Mouse (Mus musculus) heart, adult 2 months (tissue): ENCODE measurements around the gene Rae1.

Source experiments
- CTCF ChIP-seq: fragments of 200-600 bp; IDR thresholded peaks from 2 replicates; pipeline ENCODE4 v1.8.1; 2022; ENCODE audit warnings: antibody characterized with exemption, mild to moderate bottlenecking, moderate library complexity
- POLR2A ChIP-seq: fragments of 200-500 bp; IDR thresholded peaks from 2 replicates; pipeline ENCODE4 v1.6.1; 2011; ENCODE audit warnings: mild to moderate bottlenecking, low read depth, low read length, control low read depth; ENCODE audit not compliant: insufficient read depth

GRCm38 (mm10) chr2:173027169-173027823 is 27.4 kb downstream of the Rae1 start:
- TF ChIP-seq POLR2A (no peak), CTCF (no peak)
